Mouse (Mus musculus) hindbrain, embryonic 16.5 days (tissue): Measurements from ENCODE around the gene Cltb. TPM values are rescaled to one million over a fixed set of nuclear protein-coding genes. Genes with fewer than 3 reads are reported as not detected.

Source experiments
- ATAC-seq: fragments of 200-750 bp; cut with Nextera tagmentation; 2 replicates; pipeline ENCODE4 v1.8.0; 2017; ENCODE audit warnings: moderate TSS enrichment, moderate library complexity
- H3K27ac ChIP-seq: fragments of 300-500 bp; sonication (generic); 2 replicates; pipeline ENCODE4 v1.5.1; 2014; ENCODE audit warnings: low read depth, mild to moderate bottlenecking, control low read depth, low read length, moderate library complexity
- H3K27me3 ChIP-seq: fragments of 300-500 bp; sonication (generic); replicated peaks from 2 replicates; pipeline ENCODE4 v1.6.1; 2014; ENCODE audit warnings: low read length; ENCODE audit not compliant: control insufficient read depth, insufficient read depth
- H3K36me3 ChIP-seq: fragments of 300-500 bp; sonication (generic); 2 replicates; pipeline ENCODE4 v1.6.1; 2014; ENCODE audit warnings: mild to moderate bottlenecking, low read length, moderate library complexity, mixed read lengths; ENCODE audit not compliant: control insufficient read depth, insufficient read depth
- H3K4me1 ChIP-seq: fragments of 300-500 bp; sonication (generic); 2 replicates; pipeline ENCODE4 v1.6.1; 2014; ENCODE audit warnings: low read depth, low read length; ENCODE audit not compliant: control insufficient read depth, insufficient read depth
- H3K4me2 ChIP-seq: fragments of 300-500 bp; sonication (generic); 2 replicates; pipeline ENCODE4 v1.6.1; 2014; ENCODE audit warnings: mild to moderate bottlenecking, low read length, control low read depth, moderate library complexity
- H3K4me3 ChIP-seq: fragments of 300-500 bp; sonication (generic); 2 replicates; pipeline ENCODE4 v1.5.1; 2014; ENCODE audit warnings: mild to moderate bottlenecking, low read length, control low read depth, moderate library complexity
- H3K9ac ChIP-seq: fragments of 300-500 bp; sonication (generic); 2 replicates; pipeline ENCODE4 v1.6.1; 2014; ENCODE audit warnings: low read depth, mild to moderate bottlenecking, control low read depth, low read length, moderate library complexity
- H3K9me3 ChIP-seq: fragments of 300-500 bp; sonication (generic); 2 replicates; pipeline ENCODE4 v1.6.1; 2014; ENCODE audit warnings: mild to moderate bottlenecking, low read length, moderate library complexity; ENCODE audit not compliant: control insufficient read depth
- WGBS: fragments of 180-500 bp; shearing (Covaris S2); extraction: QIAGEN DNeasy Blood & Tissue Kit; methylation state at CpG from one replicate; pipeline ENCODE4 v1.1.7; 2014; 5-methylcytosine and 5-hydroxymethylcytosine counted together
- polyA plus RNA-seq: library from polyadenylated mRNA; unstranded; fragments of >200 nt; fragmentation: Nextera tagmentation; extraction: Ambion mirVana; gene quantifications from 2 replicates; pipeline ENCODE4 v1.2.1, GENCODE M21; 2015

The Cltb gene
- polyA plus RNA-seq = 244 and 276 TPM in 2 replicates

DNA sequence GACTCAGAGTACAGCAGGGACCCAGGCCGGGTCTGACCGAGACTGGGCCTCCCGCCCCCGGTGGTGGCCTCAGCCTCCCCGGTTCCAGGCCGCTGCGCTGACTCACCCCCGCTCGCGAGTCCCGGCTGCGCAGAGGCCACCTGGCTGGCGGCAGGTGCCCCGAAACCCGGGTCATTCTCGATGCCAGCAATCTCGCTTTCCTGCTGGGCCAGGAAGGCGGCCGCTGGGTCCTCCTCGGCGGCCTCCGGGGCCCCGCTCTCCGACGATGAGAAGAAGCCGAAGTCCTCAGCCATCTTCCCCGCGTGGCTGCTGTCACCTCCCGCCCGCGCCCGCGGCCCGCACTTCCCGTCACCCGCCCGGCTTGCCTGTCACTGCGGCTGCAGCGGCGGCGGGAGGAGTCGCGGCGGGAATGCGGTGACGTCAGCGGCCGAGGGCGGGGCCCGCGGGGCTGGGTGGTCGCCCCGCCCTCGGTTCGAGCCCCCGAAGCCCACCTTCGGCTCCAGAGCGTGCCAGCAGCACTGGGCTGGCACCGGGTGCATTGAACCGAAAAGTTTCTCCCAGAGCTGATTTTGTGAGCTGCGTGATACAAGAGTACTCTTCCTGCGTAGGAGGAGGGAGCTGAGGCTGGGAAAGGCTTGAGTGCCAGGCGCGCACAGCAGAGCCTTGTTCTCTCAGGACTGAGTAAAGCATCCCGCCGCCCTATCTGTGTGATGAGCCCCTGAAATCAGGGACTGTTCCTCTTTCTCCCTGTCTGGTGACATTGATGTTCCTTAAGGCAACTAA, at the start of gene Cltb:
Gene Cltb, minus strand, starts transcription at position 373 of the 783 bp plus-strand sequence.
- H3K27ac ChIP-seq = peak within 1 kb of the TSS; percentile 84
- H3K4me2 ChIP-seq = peak within 1 kb of the TSS; percentile 91
- no peaks in the 10 kb centered on the region for H3K36me3 ChIP-seq
- WGBS = under 1% methylated on average over 54 of the region's 66 CpGs
- ATAC-seq = peak; percentile 71
- peak within 1 kb of the TSS; percentile 90 for H3K4me3 ChIP-seq
- H3K4me1 ChIP-seq = peaks cover 27% of the 10 kb centered on the region
- peak within 1 kb of the TSS; percentile 95 for H3K9ac ChIP-seq
- no peaks in the 10 kb centered on the region for H3K27me3 ChIP-seq
- H3K9me3 ChIP-seq = no peaks in the 10 kb centered on the region

DNA sequence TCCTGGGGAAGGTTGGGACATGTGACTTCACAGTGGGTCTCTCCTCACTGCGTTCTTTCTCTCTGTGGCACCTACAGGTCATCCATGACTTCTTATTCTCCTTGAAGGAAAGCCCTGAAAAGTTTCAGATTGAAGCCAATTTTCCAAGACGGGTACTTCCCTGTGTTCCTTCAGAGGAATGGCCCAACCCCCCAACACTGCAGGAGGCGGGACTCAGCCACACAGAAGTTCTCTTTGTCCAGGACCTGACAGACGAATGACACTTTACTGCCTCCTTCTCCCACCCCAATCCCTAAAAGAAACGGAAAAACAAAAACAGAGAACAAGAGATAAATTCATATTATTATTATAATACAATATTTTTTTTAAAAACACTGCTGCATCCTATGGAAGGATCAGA, 49.7 kb upstream of the Cltb start:
- no peak overlapping the region for H3K4me2 ChIP-seq
- no peaks in the 10 kb centered on the region for H3K27me3 ChIP-seq
- H3K4me1 ChIP-seq = no peaks in the 10 kb centered on the region
- H3K9me3 ChIP-seq = no peaks in the 10 kb centered on the region
- H3K4me3 ChIP-seq = no peak overlapping the region
- WGBS = 49% methylated on average over 5 of the region's 5 CpGs
- H3K27ac ChIP-seq = no peak overlapping the region
- ATAC-seq = no peak
- H3K9ac ChIP-seq = no peak overlapping the region
- H3K36me3 ChIP-seq = peaks cover 33% of the 10 kb centered on the region

DNA sequence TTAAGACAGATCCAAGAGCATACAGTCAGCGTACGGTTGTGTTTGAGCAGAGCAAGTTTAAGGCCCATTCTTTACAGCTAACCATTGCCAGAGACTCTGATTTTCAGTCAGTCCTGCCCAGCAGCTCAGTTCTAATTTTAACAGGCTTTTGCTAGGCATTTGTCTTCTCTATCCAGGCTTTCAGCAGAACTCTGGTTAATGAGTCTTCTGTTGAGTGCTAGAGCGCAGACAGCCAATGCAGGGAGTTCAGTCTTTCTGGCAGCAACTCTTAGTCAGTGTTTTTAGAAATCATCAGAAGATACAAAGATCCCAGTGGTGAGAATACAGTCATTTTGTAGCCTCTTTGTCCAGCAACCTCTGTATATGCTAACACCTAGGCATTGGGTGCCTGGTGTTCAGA, 39.3 kb upstream of the Cltb start:
- Histone ChIP-seq H3K9me3 (no peaks in the 10 kb centered on the region), H3K27me3 (no peaks in the 10 kb centered on the region), H3K9ac (no peak overlapping the region), H3K4me1 (no peaks in the 10 kb centered on the region), H3K36me3 (peaks cover 60% of the 10 kb centered on the region), H3K4me3 (no peak overlapping the region), H3K4me2 (no peak overlapping the region), H3K27ac (no peak overlapping the region)
- no peak for ATAC-seq
- 96% methylated on average over 3 of the region's 3 CpGs for WGBS

DNA sequence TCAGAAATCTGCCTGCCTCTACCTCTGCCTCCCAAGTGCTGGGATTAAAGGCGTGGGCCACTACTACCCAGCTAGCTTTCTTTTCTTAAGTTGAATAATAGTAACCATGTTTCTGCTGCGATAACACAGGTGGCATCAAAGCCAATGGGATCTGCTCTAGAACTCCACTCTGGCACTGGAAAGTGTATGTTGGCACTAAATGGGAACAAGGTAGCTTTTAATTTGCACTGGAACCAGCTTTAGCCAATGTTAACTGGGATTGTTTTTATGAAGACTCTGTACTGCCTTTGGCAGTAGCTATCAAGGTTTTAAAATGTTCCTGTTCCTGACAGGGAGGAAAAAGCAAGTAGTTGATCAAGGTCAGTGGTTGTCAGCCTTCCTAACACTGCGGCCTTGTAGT, 23.9 kb upstream of the Cltb start:
- Histone ChIP-seq H3K9ac (no peak overlapping the region), H3K36me3 (peaks cover 14% of the 10 kb centered on the region), H3K9me3 (no peaks in the 10 kb centered on the region), H3K4me3 (no peak overlapping the region), H3K27me3 (no peaks in the 10 kb centered on the region), H3K4me1 (no peaks in the 10 kb centered on the region), H3K4me2 (no peak overlapping the region), H3K27ac (no peak overlapping the region)
- WGBS = 96% methylated on average over 3 of the region's 3 CpGs
- no peak for ATAC-seq

DNA sequence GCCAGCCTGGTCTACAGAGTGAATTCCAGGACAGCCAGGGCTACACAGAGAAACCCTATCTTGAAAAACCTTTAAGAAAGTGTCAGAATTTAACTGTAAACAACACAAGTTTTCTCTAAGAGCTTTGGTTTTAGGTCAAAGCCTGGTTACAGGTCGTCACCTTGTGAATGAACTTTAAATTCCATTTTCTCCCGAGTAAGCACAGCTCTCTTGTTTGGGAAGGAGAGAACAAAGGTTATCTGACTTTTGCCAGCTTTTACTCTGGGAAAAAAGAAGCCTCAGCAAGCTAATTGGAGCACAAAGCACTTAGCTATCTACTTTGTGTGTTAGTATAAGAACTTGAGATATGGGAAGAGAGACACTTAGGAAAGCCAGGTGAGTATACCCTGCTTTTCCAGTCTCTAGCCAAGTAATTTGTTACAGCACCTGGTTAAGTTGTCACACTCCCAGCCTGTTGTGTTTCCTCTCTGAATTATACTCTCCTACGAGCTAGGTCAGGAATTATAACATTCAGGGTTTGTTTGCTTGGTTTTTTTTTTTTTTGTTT, 21.7 kb upstream of the Cltb start:
- Histone ChIP-seq H3K9me3 (no peaks in the 10 kb centered on the region), H3K9ac (no peak overlapping the region), H3K4me3 (no peak overlapping the region), H3K4me2 (no peak overlapping the region), H3K27me3 (no peaks in the 10 kb centered on the region), H3K27ac (no peak overlapping the region), H3K36me3 (0 out of 2 replicates have a peak, but pooled peaks cover 2% of the 10 kb centered on the region), H3K4me1 (no peaks in the 10 kb centered on the region)
- ATAC-seq = no peak
- WGBS = 79% methylated on average over 3 of the region's 3 CpGs

DNA sequence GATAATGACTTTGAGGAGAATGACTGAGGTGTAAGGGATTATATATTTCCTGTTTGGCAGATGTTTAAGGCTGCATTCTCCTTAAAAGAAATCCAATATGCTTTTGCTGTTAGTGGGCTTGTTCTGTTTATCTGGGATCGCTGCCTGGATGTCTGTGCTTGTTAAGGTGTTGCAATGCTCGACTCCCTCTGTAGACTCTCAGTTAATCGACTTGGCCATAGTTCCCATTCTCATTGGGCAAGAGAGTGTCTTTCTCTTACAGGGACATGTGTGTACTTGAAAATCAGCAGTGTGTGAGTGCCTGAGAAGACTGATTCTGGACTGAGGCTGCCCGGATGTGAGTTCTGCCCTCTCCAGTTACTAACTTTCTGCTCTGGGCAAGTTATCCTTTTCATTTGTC, 18.0 kb upstream of the Cltb start:
- 0 out of 2 replicates have a peak, but pooled peaks cover 2% of the 10 kb centered on the region for H3K36me3 ChIP-seq
- H3K9ac ChIP-seq = no peak overlapping the region
- no peak overlapping the region for H3K4me2 ChIP-seq
- no peak overlapping the region for H3K27ac ChIP-seq
- no peak overlapping the region for H3K4me3 ChIP-seq
- no peaks in the 10 kb centered on the region for H3K9me3 ChIP-seq
- 89% methylated on average over 4 of the region's 4 CpGs for WGBS
- no peaks in the 10 kb centered on the region for H3K4me1 ChIP-seq
- H3K27me3 ChIP-seq = no peaks in the 10 kb centered on the region
- ATAC-seq = no peak

DNA sequence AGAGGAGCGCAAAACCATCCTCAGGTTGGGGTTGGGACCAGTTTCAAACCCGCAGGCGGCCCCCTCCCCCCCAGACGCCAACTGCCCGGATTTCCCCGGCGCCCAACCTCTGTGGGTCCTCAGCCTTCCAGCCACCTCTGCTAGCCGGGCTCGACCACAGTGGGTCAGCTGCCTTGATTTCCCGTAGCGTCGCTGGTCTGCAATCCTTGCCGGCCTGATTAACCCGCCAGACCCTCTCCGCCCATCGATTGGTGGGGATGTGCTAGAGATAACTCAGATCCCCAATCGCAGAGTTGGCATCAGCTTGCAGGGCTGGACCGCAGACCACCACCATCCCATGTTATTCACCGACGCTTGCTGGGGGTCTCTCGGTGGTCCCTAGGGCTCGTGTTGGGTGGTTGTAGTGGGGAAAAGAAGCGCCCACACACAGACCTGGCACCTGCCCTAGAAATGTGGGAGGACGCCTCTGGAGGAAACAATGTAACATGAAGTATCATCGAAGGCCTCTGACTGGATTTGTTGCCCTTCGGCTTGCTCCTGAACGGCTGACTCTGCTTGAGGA, 10.9 kb upstream of the Cltb start:
- peaks cover 12% of the 10 kb centered on the region for H3K4me1 ChIP-seq
- H3K27ac ChIP-seq = peak overlapping the region; percentile 75
- WGBS = 1% methylated on average over 26 of the region's 27 CpGs
- peak; percentile 76 for ATAC-seq
- peak overlapping the region; percentile 72 for H3K4me3 ChIP-seq
- H3K9ac ChIP-seq = peak overlapping the region; percentile 73
- H3K36me3 ChIP-seq = no peaks in the 10 kb centered on the region
- H3K4me2 ChIP-seq = peak overlapping the region; percentile 88
- no peaks in the 10 kb centered on the region for H3K27me3 ChIP-seq
- H3K9me3 ChIP-seq = no peaks in the 10 kb centered on the region

DNA sequence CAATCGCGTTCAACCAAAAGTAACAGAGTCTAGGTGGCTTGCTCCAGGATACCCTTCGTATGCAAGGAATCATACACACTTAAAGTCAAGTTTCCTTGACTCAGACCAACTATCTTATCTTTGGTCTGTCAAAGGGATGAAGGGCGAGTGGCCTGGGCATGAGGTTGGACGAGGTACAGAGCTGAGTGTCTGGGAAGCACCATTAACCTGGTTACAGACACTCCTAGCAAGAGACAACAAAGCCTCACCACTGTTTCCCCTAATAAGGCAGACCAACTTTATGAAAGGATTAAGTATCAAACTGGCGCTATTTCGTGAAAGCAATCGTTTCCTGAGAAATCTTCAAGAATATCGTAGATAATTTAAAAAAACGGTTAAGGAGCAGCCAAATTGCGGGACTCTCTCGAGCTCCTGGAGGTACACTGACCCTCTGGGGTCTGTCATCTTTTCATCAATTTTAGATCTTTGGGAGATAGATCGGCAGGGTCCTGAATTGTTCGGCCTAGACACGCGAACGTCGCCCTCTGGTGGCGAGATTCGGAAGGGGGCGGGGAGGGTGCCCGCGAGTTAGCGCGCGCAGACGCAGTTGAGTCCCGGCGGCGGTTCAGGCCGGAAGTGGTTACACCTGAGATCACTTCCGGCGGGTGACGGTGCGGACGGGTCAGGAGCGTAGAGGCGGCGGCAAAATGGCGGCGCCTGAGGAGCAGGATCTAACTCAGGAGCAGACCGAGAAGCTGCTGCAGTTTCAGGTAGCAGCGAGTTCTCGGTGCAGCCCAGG, 10.2 kb upstream of the Cltb start, which contains the start of gene Faf2:
Gene Faf2, plus strand, starts transcription at position 630 of the 778 bp plus-strand sequence.
- WGBS = 13% methylated on average over 41 of the region's 44 CpGs
- peak; percentile 98 for ATAC-seq

More for the DNA sequence above, 10.2 kb upstream of the Cltb start, which contains the start of gene Faf2:
- Histone ChIP-seq H3K27ac (peak within 1 kb of the TSS; percentile 75), H3K4me3 (peak within 1 kb of the TSS; percentile 72), H3K9me3 (no peaks in the 10 kb centered on the region), H3K4me2 (peak within 1 kb of the TSS; percentile 88), H3K36me3 (no peaks in the 10 kb centered on the region), H3K27me3 (no peaks in the 10 kb centered on the region), H3K4me1 (peaks cover 12% of the 10 kb centered on the region), H3K9ac (peak within 1 kb of the TSS; percentile 73)
